Mouse (Mus musculus): ENCODE measurements around the gene Kmt2b. TPM values are rescaled to one million over a fixed set of nuclear protein-coding genes. Genes with fewer than 3 reads are reported as not detected.

Kmt2b gene
- total and polyA plus RNA-seq, 3 experiments: 8.4 to 32.8 (median 17.2) TPM

DNA sequence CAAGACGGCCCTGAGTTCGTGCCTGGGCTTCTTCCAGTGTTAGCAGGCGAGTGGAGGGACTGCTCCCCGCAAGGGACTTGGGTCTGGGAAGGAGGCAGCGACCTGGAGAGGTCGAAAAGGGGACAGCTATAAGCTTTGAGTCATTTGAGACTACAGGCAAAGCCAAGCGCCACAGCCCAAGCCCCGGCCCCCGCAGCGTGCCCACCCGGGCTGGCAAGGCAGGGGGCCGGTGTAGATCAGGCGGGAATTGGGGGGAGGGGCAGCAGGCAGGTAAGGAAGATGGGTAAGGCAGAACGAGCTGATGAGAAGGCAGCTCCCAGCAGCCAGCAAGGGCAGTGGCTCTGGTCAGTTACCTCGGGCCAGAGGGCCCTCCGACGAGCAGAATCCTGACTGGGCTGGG, 62.1 kb downstream of the Kmt2b start:
- Histone ChIP-seq H3K79me2 (replicated peaks; ENCODE audit: control insufficient read depth, extremely low read depth, insufficient read depth, poor library complexity, severe bottlenecking) (no peaks in the 10 kb centered on the region), H3K27ac (ENCODE audit: insufficient read depth, low read depth) (no peak overlapping the region), H3K4me1 (ENCODE audit: control insufficient read depth in 1 of 2, insufficient read depth in 2 of 2) (peaks cover 10 to 16% of the 10 kb centered on the region in 2 experiments), H3K27me3 (replicated peaks) (no peaks in the 10 kb centered on the region), H3K4me2 (ENCODE audit: insufficient read depth, low read depth, poor library complexity, severe bottlenecking) (no peak overlapping the region), H3K36me3 (replicated peaks in 1 of 2; ENCODE audit: control insufficient read depth in 1 of 2, insufficient read depth in 1 of 2, low read length in 1 of 2) (peaks cover 31 to 86% of the 10 kb centered on the region in 2 experiments), H3K9ac (ENCODE audit: insufficient read depth, low read depth) (no peak overlapping the region), H3K9me3 (replicated peaks; ENCODE audit: low read length) (no peaks in the 10 kb centered on the region), H3K4me3 (replicated peaks in 1 of 3; ENCODE audit: low read depth in 2 of 3, low read length in 2 of 3, poor library complexity in 1 of 3) (no peak overlapping the region)
- dilution Hi-C loops (cut with MboI; ENCODE audit: extremely low pct_ligation_motif_present, extremely low pct_unique_long_range_greater_than_20kb, low sequenced_read_pairs) (no loop called here), in situ Hi-C loops (cut with MboI; ENCODE audit: low pct_ligation_motif_present, low pct_unique_long_range_greater_than_20kb, low sequenced_read_pairs) (no loop called here)
- TF ChIP-seq MAZ (IDR thresholded peaks at IDR 0.05; ENCODE audit: low read depth, low read length): no peak
- TF ChIP-seq CHD1 (IDR thresholded peaks at IDR 0.05; ENCODE audit: low read depth, low read length): no peak
- TF ChIP-seq MEF2A (IDR thresholded peaks at IDR 0.05; ENCODE audit: borderline replicate concordance, low read depth, low read length): no peak
- no peak for TF ChIP-seq ZKSCAN1 (IDR thresholded peaks at IDR 0.05; ENCODE audit: borderline replicate concordance, low read depth, low read length)
- no peak for TF ChIP-seq TCF12 (IDR thresholded peaks at IDR 0.05; ENCODE audit: low read depth, low read length)
- TF ChIP-seq JUN (IDR thresholded peaks at IDR 0.05; ENCODE audit: insufficient read depth, low read depth, low read length): no peak
- TF ChIP-seq POLR2A (IDR thresholded peaks at IDR 0.05; ENCODE audit: low read depth, low read length): no peak
- TF ChIP-seq CTCF (conservative IDR thresholded peaks at IDR 0.05 in 1 of 2, IDR thresholded peaks at IDR 0.05 in 1 of 2; ENCODE audit: low read depth in 2 of 2, low read length in 2 of 2): no peak
- TF ChIP-seq MXI1 (IDR thresholded peaks at IDR 0.05; ENCODE audit: low read depth, low read length): no peak
- TF ChIP-seq USF2 (conservative IDR thresholded peaks at IDR 0.05; ENCODE audit: low read depth, low read length): no peak
- no peak for TF ChIP-seq NRF1 (IDR thresholded peaks at IDR 0.05; ENCODE audit: low read depth, low read length)
- no peak for TF ChIP-seq EP300 (IDR thresholded peaks at IDR 0.05; ENCODE audit: low read length)
- no peak for DNase-seq (ENCODE audit: extremely low read depth)

DNA sequence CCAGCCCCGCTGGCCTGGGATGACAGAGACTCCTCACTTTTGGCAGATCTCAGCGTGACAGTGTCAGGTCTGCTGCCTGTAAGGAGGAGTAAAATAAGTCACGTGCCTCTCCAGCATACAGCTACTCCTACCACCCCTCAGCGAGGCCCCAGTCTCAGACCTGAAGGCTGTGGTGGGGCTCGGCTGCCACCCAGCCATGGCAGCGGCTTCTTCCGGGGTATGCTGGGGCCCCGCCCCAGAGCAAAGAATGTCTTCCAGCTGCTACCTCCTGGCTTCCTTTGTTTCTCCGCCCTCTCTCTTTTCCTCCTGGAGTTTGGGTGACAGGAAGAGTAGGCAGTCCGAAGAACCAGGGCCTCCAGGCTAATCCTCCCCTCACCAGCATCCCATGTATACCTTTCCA, 62.6 kb downstream of the Kmt2b start:
- H3K4me3 ChIP-seq (replicated peaks in 1 of 3; ENCODE audit: low read depth in 2 of 3, low read length in 2 of 3, poor library complexity in 1 of 3): no peak overlapping the region
- H3K27ac ChIP-seq (ENCODE audit: insufficient read depth, low read depth): no peak overlapping the region
- TF ChIP-seq IRF4 (IDR thresholded peaks at IDR 0.05; ENCODE audit: low read depth, low read length) (no peak), BHLHE40 (IDR thresholded peaks at IDR 0.05; ENCODE audit: low read depth, low read length) (no peak), MXI1 (IDR thresholded peaks at IDR 0.05; ENCODE audit: low read depth, low read length) (no peak), RCOR1 (conservative IDR thresholded peaks at IDR 0.05; ENCODE audit: low read depth, low read length) (no peak), UBTF (IDR thresholded peaks at IDR 0.05; ENCODE audit: low read depth, low read length) (no peak), CTCF (conservative IDR thresholded peaks at IDR 0.05 in 1 of 2, IDR thresholded peaks at IDR 0.05 in 1 of 2; ENCODE audit: low read depth in 2 of 2, low read length in 2 of 2) (no peak), MYC (IDR thresholded peaks at IDR 0.05; ENCODE audit: low read depth, low read length) (no peak), SMC3 (IDR thresholded peaks at IDR 0.05; ENCODE audit: low read depth, low read length) (no peak), POLR2A (IDR thresholded peaks at IDR 0.05; ENCODE audit: low read depth, low read length) (no peak), POLR2AphosphoS2 (IDR thresholded peaks at IDR 0.05; ENCODE audit: low read depth, low read length) (no peak), NRF1 (IDR thresholded peaks at IDR 0.05; ENCODE audit: low read depth, low read length) (no peak), ZKSCAN1 (IDR thresholded peaks at IDR 0.05; ENCODE audit: borderline replicate concordance, low read depth, low read length) (no peak)
- H3K4me1 ChIP-seq (ENCODE audit: control insufficient read depth in 1 of 2, insufficient read depth in 2 of 2): peaks cover 10 to 16% of the 10 kb centered on the region in 2 experiments
- dilution Hi-C loops (cut with MboI; ENCODE audit: extremely low pct_ligation_motif_present, extremely low pct_unique_long_range_greater_than_20kb, low sequenced_read_pairs) (no loop called here), in situ Hi-C loops (cut with MboI; ENCODE audit: low pct_ligation_motif_present, low pct_unique_long_range_greater_than_20kb, low sequenced_read_pairs) (no loop called here)
- H3K36me3 ChIP-seq (replicated peaks in 1 of 2; ENCODE audit: control insufficient read depth in 1 of 2, insufficient read depth in 1 of 2, low read length in 1 of 2): peaks cover 31 to 83% of the 10 kb centered on the region in 2 experiments
- no peak overlapping the region for H3K4me2 ChIP-seq (ENCODE audit: insufficient read depth, low read depth, poor library complexity, severe bottlenecking)
- no peak overlapping the region for H3K9ac ChIP-seq (ENCODE audit: insufficient read depth, low read depth)
- no peaks in the 10 kb centered on the region for H3K27me3 ChIP-seq (replicated peaks)
- no peaks in the 10 kb centered on the region for H3K9me3 ChIP-seq (replicated peaks; ENCODE audit: low read length)
- DNase-seq (ENCODE audit: extremely low read depth): no peak
- no peaks in the 10 kb centered on the region for H3K79me2 ChIP-seq (replicated peaks; ENCODE audit: control insufficient read depth, extremely low read depth, insufficient read depth, poor library complexity, severe bottlenecking)
